Mouse (Mus musculus): ENCODE measurements around the gene Col9a1. TPM values are rescaled to one million over a fixed set of nuclear protein-coding genes. Genes with fewer than 3 reads are reported as not detected.

Col9a1 gene
- polyA plus RNA-seq, 1 experiment from 2014 or later, result 2.9 TPM

DNA sequence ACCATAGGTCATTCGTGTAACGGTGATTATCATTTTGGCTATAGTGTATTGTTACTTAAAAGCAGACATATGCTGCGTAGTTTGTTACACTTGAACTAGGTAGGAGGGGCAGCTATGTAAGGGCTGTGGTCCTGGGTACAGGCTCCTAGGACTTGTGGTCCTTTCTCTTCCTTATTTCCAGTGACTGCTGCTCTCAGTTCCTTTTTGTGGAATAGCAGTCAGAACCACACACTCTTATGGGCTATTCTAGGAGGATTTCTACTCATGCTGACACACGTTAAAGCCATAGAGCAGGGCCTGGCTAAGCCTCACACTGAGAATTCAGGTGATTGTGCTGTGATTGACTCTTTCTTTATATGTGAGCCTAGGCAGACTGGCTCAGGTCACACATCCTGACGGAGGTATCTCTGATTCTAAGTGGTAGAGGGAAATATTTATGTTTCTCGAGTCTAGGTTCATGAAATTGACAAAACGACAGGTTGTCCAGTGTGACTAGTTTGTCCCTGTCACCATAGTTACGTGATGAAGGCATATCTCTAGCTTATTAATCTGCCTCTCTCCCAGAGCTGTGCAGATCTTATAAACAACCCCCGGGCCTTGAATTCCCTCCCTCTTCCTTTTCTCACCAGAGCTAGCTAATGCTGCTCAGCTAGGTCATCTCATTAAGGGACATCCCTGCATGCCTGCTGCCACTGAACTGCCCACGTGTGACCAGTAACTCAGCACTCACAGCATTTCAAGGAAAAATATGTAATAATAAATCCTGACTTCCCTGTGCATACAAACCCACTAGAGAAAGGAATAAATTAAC lies 71.1 kb downstream of the Col9a1 start:
- ATAC-seq (replicated peaks; ENCODE audit: low FRiP score, low TSS enrichment, low read depth), result 0 out of 2 replicates have a peak, but pooled peaks have one; percentile 19
- no peaks in the 10 kb centered on the region for H3K36me3 ChIP-seq (ENCODE audit: control insufficient read depth, insufficient read depth, low read length)
- no peak overlapping the region for H3K9ac ChIP-seq (ENCODE audit: low read length)
- H3K4me2 ChIP-seq (ENCODE audit: low read length), result no peak overlapping the region
- no peaks in the 10 kb centered on the region for H3K9me3 ChIP-seq (ENCODE audit: control insufficient read depth, low read length)
- H3K27me3 ChIP-seq (replicated peaks; ENCODE audit: control insufficient read depth, insufficient read depth, low read length), result no peaks in the 10 kb centered on the region
- 61% methylated on average over 10 of the region's 10 CpGs for WGBS
- no peaks in the 10 kb centered on the region for H3K4me1 ChIP-seq (replicated peaks; ENCODE audit: control insufficient read depth, insufficient read depth, low read length)
- H3K27ac ChIP-seq (ENCODE audit: low read depth), result no peak overlapping the region
- no peak overlapping the region for H3K4me3 ChIP-seq (ENCODE audit: low read depth, low read length)
- no peak for DNase-seq (ENCODE audit: low spot score)

DNA sequence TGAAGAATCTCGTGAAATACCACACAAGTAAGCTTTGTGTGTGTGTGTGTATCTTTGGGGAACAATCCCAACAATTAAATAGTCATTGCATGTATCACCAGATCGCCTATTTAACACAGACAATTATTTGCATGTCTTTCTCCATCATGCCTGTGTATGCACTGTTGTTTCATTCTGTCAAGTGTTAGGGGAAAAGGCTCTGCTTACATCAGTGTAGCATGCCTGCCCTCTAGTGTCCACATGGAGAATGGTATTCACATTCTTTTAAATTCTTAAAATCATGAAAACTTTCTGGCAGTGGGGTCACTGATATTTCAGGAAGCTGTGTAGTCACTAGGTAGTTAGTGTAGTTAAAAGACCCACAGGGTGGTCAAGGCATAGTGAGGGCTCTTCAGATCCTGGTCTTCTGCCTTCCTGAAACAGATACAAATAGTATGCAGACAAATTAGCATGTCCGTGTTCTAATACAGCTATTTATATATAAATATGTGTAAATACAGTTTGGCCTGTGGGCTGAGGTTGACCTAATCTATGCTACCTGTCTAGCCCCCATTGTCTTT lies 71.8 kb downstream of the Col9a1 start:
- ATAC-seq (replicated peaks; ENCODE audit: low FRiP score, low TSS enrichment, low read depth), result 0 out of 2 replicates have a peak, but pooled peaks have one; percentile 62
- DNase-seq (ENCODE audit: low spot score), result no peak

DNA sequence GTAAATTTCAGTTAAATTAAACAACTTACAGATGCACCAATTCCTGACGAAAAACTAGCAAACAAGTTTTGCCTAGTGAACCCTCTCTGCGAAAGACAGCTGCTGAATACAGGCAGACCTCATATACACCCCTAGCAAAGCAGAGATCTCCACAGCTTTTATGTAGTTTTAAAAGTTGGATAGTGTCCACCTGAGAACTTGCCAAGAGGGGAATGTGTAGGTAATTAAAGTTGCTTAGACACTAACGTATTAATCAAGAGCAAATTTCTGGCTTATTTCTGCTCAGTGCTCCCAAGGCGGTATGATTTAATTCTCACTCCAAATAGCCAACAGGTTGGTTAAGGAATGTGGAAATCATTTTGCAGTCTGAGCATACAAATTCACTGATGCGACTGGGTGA lies 80.6 kb downstream of the Col9a1 start:
- DNase-seq (ENCODE audit: low spot score) (no peak), ATAC-seq (replicated peaks; ENCODE audit: low FRiP score, low TSS enrichment, low read depth) (no peak)

More for the DNA sequence above, 71.8 kb downstream of the Col9a1 start:
- H3K9ac ChIP-seq (ENCODE audit: low read length), result no peak overlapping the region
- H3K27ac ChIP-seq (ENCODE audit: low read depth), result no peak overlapping the region
- WGBS, result 49% methylated on average over 3 of the region's 3 CpGs
- H3K36me3 ChIP-seq (ENCODE audit: control insufficient read depth, insufficient read depth, low read length), result no peaks in the 10 kb centered on the region
- H3K27me3 ChIP-seq (replicated peaks; ENCODE audit: control insufficient read depth, insufficient read depth, low read length), result no peaks in the 10 kb centered on the region
- no peaks in the 10 kb centered on the region for H3K4me1 ChIP-seq (replicated peaks; ENCODE audit: control insufficient read depth, insufficient read depth, low read length)
- H3K9me3 ChIP-seq (ENCODE audit: control insufficient read depth, low read length), result no peaks in the 10 kb centered on the region
- no peak overlapping the region for H3K4me2 ChIP-seq (ENCODE audit: low read length)
- H3K4me3 ChIP-seq (ENCODE audit: low read depth, low read length), result no peak overlapping the region

GRCm38 (mm10) chr1:24259419-24259818 lies 82.0 kb downstream of the Col9a1 start:
- ATAC-seq (replicated peaks; ENCODE audit: low FRiP score, low TSS enrichment, low read depth), result no peak
- WGBS, result 60% methylated on average over 6 of the region's 6 CpGs
- DNase-seq (ENCODE audit: low spot score), result no peak

More for the DNA sequence above, 80.6 kb downstream of the Col9a1 start:
- no peak overlapping the region for H3K27ac ChIP-seq (ENCODE audit: low read depth)
- H3K36me3 ChIP-seq (ENCODE audit: control insufficient read depth, insufficient read depth, low read length), result no peaks in the 10 kb centered on the region
- H3K9ac ChIP-seq (ENCODE audit: low read length), result no peak overlapping the region
- 71% methylated on average over 5 of the region's 5 CpGs for WGBS
- no peak overlapping the region for H3K4me3 ChIP-seq (ENCODE audit: low read depth, low read length)
- no peaks in the 10 kb centered on the region for H3K4me1 ChIP-seq (replicated peaks; ENCODE audit: control insufficient read depth, insufficient read depth, low read length)
- H3K4me2 ChIP-seq (ENCODE audit: low read length), result no peak overlapping the region
- H3K9me3 ChIP-seq (ENCODE audit: control insufficient read depth, low read length), result no peaks in the 10 kb centered on the region
- H3K27me3 ChIP-seq (replicated peaks; ENCODE audit: control insufficient read depth, insufficient read depth, low read length), result no peaks in the 10 kb centered on the region

GRCm38 (mm10) chr1:24261181-24261580 lies 83.8 kb downstream of the Col9a1 start:
- Histone ChIP-seq H3K27ac (ENCODE audit: low read depth) (no peak overlapping the region), H3K9ac (ENCODE audit: low read length) (no peak overlapping the region), H3K4me1 (replicated peaks; ENCODE audit: control insufficient read depth, insufficient read depth, low read length) (no peaks in the 10 kb centered on the region), H3K4me3 (ENCODE audit: low read depth, low read length) (no peak overlapping the region), H3K27me3 (replicated peaks; ENCODE audit: control insufficient read depth, insufficient read depth, low read length) (no peaks in the 10 kb centered on the region), H3K4me2 (ENCODE audit: low read length) (no peak overlapping the region), H3K9me3 (ENCODE audit: control insufficient read depth, low read length) (no peaks in the 10 kb centered on the region), H3K36me3 (ENCODE audit: control insufficient read depth, insufficient read depth, low read length) (no peaks in the 10 kb centered on the region)
- no peak for DNase-seq (ENCODE audit: low spot score)
- no peak for ATAC-seq (replicated peaks; ENCODE audit: low FRiP score, low TSS enrichment, low read depth)

More at GRCm38 (mm10) chr1:24259419-24259818, 82.0 kb downstream of the Col9a1 start:
- no peak overlapping the region for H3K9ac ChIP-seq (ENCODE audit: low read length)
- H3K27me3 ChIP-seq (replicated peaks; ENCODE audit: control insufficient read depth, insufficient read depth, low read length), result no peaks in the 10 kb centered on the region
- H3K9me3 ChIP-seq (ENCODE audit: control insufficient read depth, low read length), result no peaks in the 10 kb centered on the region
- H3K4me2 ChIP-seq (ENCODE audit: low read length), result no peak overlapping the region
- H3K4me1 ChIP-seq (replicated peaks; ENCODE audit: control insufficient read depth, insufficient read depth, low read length), result no peaks in the 10 kb centered on the region
- H3K36me3 ChIP-seq (ENCODE audit: control insufficient read depth, insufficient read depth, low read length), result no peaks in the 10 kb centered on the region
- H3K4me3 ChIP-seq (ENCODE audit: low read depth, low read length), result no peak overlapping the region
- H3K27ac ChIP-seq (ENCODE audit: low read depth), result no peak overlapping the region

DNA sequence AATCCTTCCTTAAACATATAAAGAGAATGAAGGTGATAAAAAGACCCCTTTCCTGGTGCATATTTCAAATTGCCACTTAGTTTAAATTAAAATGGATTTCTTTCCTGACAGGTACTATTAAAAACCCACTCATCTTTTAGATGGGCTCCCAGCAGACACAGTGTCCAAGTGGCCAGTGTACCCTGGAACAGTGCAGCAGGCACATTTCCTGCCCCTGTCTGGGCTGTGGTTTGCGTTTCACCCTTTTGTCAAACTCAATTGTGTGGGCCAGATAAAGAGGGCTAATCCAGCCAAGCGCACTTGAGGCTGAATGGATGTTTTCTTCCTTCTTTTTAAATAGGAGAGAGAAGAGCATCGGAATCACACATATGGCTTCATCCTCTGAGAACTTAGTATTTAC lies 89.6 kb downstream of the Col9a1 start:
- no peak overlapping the region for H3K27ac ChIP-seq (ENCODE audit: low read depth)
- H3K36me3 ChIP-seq (ENCODE audit: control insufficient read depth, insufficient read depth, low read length), result no peaks in the 10 kb centered on the region
- H3K9me3 ChIP-seq (ENCODE audit: control insufficient read depth, low read length), result no peaks in the 10 kb centered on the region
- H3K27me3 ChIP-seq (replicated peaks; ENCODE audit: control insufficient read depth, insufficient read depth, low read length), result no peaks in the 10 kb centered on the region
- DNase-seq (ENCODE audit: low spot score) (no peak), ATAC-seq (replicated peaks; ENCODE audit: low FRiP score, low TSS enrichment, low read depth) (no peak)
- H3K4me1 ChIP-seq (replicated peaks; ENCODE audit: control insufficient read depth, insufficient read depth, low read length), result no peaks in the 10 kb centered on the region
- 51% methylated on average over 3 of the region's 3 CpGs for WGBS
- H3K9ac ChIP-seq (ENCODE audit: low read length), result no peak overlapping the region
- H3K4me2 ChIP-seq (ENCODE audit: low read length), result no peak overlapping the region
- H3K4me3 ChIP-seq (ENCODE audit: low read depth, low read length), result no peak overlapping the region

GRCm38 (mm10) chr1:24286360-24286759 lies 109.0 kb downstream of the Col9a1 start:
- no peak overlapping the region for H3K9ac ChIP-seq (ENCODE audit: low read length)
- no peak overlapping the region for H3K4me2 ChIP-seq (ENCODE audit: low read length)
- 20% methylated on average over 6 of the region's 6 CpGs for WGBS
- no peaks in the 10 kb centered on the region for H3K4me1 ChIP-seq (replicated peaks; ENCODE audit: control insufficient read depth, insufficient read depth, low read length)
- H3K36me3 ChIP-seq (ENCODE audit: control insufficient read depth, insufficient read depth, low read length), result no peaks in the 10 kb centered on the region
- no peaks in the 10 kb centered on the region for H3K27me3 ChIP-seq (replicated peaks; ENCODE audit: control insufficient read depth, insufficient read depth, low read length)
- ATAC-seq (replicated peaks; ENCODE audit: low FRiP score, low TSS enrichment, low read depth) (no peak), DNase-seq (ENCODE audit: low spot score) (no peak)
- no peak overlapping the region for H3K4me3 ChIP-seq (ENCODE audit: low read depth, low read length)
- no peaks in the 10 kb centered on the region for H3K9me3 ChIP-seq (ENCODE audit: control insufficient read depth, low read length)
- H3K27ac ChIP-seq (ENCODE audit: low read depth), result no peak overlapping the region

DNA sequence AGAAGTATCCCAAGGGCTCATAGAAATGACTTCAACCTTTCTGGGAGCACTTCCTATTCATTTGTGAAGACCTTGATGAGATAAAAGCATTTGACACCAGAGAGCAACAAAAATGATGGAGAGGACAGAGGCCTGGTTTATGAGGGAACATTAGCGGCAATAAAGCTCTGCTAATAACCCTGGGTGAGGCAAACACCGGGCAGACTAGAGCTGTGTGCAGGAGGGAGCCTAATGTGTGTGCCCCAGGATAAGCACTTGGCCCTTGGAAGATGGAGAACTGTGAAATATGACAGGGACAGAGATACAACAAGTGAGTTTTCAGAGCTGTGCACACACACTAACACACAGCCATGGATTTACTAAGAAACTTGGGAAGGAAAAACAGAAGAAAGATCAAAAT lies 115.1 kb downstream of the Col9a1 start:
- Histone ChIP-seq H3K9ac (ENCODE audit: low read length) (no peak overlapping the region), H3K4me3 (ENCODE audit: low read depth, low read length) (no peak overlapping the region), H3K4me1 (replicated peaks; ENCODE audit: control insufficient read depth, insufficient read depth, low read length) (no peaks in the 10 kb centered on the region), H3K27me3 (replicated peaks; ENCODE audit: control insufficient read depth, insufficient read depth, low read length) (no peaks in the 10 kb centered on the region), H3K36me3 (ENCODE audit: control insufficient read depth, insufficient read depth, low read length) (no peaks in the 10 kb centered on the region), H3K4me2 (ENCODE audit: low read length) (no peak overlapping the region), H3K27ac (ENCODE audit: low read depth) (no peak overlapping the region), H3K9me3 (ENCODE audit: control insufficient read depth, low read length) (no peaks in the 10 kb centered on the region)
- ATAC-seq (replicated peaks; ENCODE audit: low FRiP score, low TSS enrichment, low read depth) (no peak), DNase-seq (ENCODE audit: low spot score) (no peak)
- 15% methylated on average over 2 of the region's 2 CpGs for WGBS
